Mouse (Mus musculus) kidney, adult 9 months (tissue): ENCODE data around the gene 4930503E14Rik.
"Not testable (repeated sequence)": the region's sequence is repeated elsewhere in the genome, so short reads cannot be mapped to it uniquely, and the experiment has no call there.

Experiments used
- DNase-seq: peaks from one replicate; pipeline ENCODE4 v3.0.0; 2022

Gene 4930503E14Rik

GRCm38 (mm10) chr14:44213154-44213553 is at the start of gene 4930503E14Rik:
4930503E14Rik (minus strand) TSS chr14:44213254.
- DNase-seq = not testable (repeated sequence)

- no peak for DNase-seq
Observed at GRCm38 (mm10) chr14:44248039-44248438, 35.0 kb upstream of the 4930503E14Rik start.

GRCm38 (mm10) chr14:44197361-44197760 is 15.7 kb downstream of the 4930503E14Rik start, which contains the start of gene Gm8212:
Gm8212 (plus strand) TSS chr14:44197661.
- DNase-seq = not testable (repeated sequence)

- DNase-seq = not testable (repeated sequence)
Observed at GRCm38 (mm10) chr14:44123551-44123950, 89.5 kb downstream of the 4930503E14Rik start, which contains the start of gene Gm3327. Gm3327 (plus strand) TSS chr14:44123851.
